Mouse (Mus musculus) cortical plate, adult 2 months (tissue): ENCODE measurements around the gene Dennd1c.

Source experiments
- CTCF ChIP-seq: fragments of 200-500 bp; IDR thresholded peaks from 2 replicates; pipeline ENCODE4 v1.5.1; 2011; ENCODE audit warnings: mild to moderate bottlenecking, control low read depth, low read length; ENCODE audit not compliant: insufficient read depth; ENCODE audit errors: extremely low read depth
- POLR2A ChIP-seq: fragments of 200-500 bp; IDR thresholded peaks from 2 replicates; pipeline ENCODE4 v1.6.1; 2011; ENCODE audit warnings: mild to moderate bottlenecking, low read length, control low read depth; ENCODE audit not compliant: insufficient read depth; ENCODE audit errors: extremely low read depth

DNA sequence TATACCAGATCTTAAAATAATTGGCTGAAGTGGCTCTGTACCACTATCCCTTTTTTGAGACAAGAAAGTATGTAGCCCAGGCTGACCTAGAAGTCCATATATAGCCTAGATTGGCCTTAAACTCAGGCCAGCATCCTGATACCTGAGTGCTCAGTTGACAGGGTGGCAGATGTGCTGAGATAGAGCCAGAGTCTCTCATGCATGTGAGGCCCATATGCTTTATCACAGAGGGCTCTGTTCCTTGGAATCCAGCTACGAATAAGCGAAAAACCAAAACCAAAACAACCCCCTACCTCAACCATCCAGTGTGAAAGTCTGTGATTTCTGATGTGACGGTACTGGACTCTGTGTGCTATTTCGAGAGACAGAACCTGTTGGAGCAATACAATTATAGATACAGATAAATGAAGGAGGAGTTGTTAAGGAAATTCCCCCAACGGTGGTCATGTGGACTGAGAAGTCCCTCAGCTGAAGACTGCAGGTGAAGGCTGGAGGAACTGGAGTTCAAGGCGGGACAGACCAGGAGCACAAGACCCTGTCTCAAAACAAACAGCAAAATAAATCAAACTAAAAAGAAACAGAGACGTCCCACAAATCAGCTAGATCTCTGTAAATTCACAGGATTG lies 29.8 kb upstream of the Dennd1c start:
- TF ChIP-seq CTCF (no peak), POLR2A (no peak)
